8 mouse cellular contexts compared by ENCODE assay signal in the genomic region with DNA sequence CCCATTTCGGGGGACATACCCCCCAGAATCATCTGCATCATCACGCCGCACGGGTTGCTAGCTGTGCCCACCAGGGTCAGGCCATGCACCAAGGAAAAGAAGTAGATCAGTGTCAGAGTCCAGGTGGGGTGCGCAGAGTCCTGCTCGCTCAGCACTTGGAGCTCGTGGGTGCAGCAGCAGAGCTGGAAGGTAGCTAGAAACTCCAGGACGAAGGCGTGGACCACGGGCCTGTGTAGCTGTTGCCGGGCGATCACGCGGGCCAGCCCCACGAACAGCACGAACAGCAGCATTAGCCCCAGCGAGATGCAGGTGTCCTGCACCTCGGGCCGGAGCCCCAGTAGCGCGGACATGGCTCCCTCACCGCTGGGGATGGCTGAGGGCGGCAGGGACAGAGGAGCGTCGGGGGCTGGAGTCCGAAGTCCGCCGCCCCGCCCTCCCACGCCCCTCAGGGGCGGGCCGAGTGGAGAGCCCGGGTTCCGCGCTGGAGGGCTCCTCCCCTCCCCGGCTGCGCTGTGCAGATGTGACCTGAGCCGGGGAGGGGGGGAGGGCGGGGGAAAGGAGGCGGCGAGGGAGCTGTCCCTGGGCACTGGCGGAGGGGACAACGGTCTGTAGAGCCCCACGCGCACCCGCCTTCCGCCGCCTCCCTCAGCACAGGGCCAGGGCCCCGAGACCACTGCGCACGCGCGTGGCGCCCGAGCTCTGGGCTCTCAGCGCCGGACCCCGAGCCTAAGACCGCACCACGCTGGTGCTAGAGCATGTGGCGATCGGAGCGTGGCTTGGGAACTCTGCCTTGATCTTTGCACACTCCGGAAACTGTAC. TPM values are rescaled to one million over a fixed set of nuclear protein-coding genes. Genes with fewer than 3 reads are reported as not detected.
DNase-seq lines count a peak whose midpoint lies in the region; ATAC-seq and TF ChIP-seq lines count a peak whose summit lies in the region.

Gene Aqp11 (minus strand): TSS at position 652 of the 819 bp plus-strand sequence.

- peak within 1 kb of the TSS; percentile 94 for H3K4me2 ChIP-seq in embryonic facial prominence, embryonic 14.5 days (ENCODE audit: low read depth, low read length)
- H3K4me2 ChIP-seq in limb, embryonic 15.5 days = peak within 1 kb of the TSS; percentile 95
- H3K4me2 ChIP-seq in midbrain, postnatal 0 days (ENCODE audit: low read depth, low read length, poor library complexity, severe bottlenecking) = peak within 1 kb of the TSS; percentile 95

- H3K36me3 ChIP-seq in embryonic facial prominence, embryonic 14.5 days (ENCODE audit: control insufficient read depth, insufficient read depth, low read length) = no peaks in the 10 kb centered on the region
- no peaks in the 10 kb centered on the region for H3K36me3 ChIP-seq in limb, embryonic 15.5 days
- H3K36me3 ChIP-seq in midbrain, postnatal 0 days (ENCODE audit: insufficient read depth, low read length) = no peaks in the 10 kb centered on the region

- H3K4me1 ChIP-seq in bone marrow, adult 2 months (ENCODE audit: control insufficient read depth, insufficient read depth, low read length) = peaks cover 5% of the 10 kb centered on the region
- peaks cover 7% of the 10 kb centered on the region; the same call in 1 of the 2 replicates for H3K4me1 ChIP-seq in embryonic facial prominence, embryonic 14.5 days (ENCODE audit: control insufficient read depth, insufficient read depth, low read length)
- H3K4me1 ChIP-seq in limb, embryonic 15.5 days = peaks cover 12% of the 10 kb centered on the region
- H3K4me1 ChIP-seq in midbrain, postnatal 0 days (ENCODE audit: insufficient read depth, low read length) = no peaks in the 10 kb centered on the region

- peak within 1 kb of the TSS; percentile 87 for H3K4me3 ChIP-seq in bone marrow, adult 2 months (replicated peaks; ENCODE audit: control insufficient read depth, low read depth, low read length)
- H3K4me3 ChIP-seq in embryonic facial prominence, embryonic 14.5 days (ENCODE audit: low read depth, low read length) = peak within 1 kb of the TSS; percentile 56
- peak within 1 kb of the TSS; percentile 58 for H3K4me3 ChIP-seq in limb, embryonic 15.5 days
- peak within 1 kb of the TSS; percentile 73 for H3K4me3 ChIP-seq in midbrain, postnatal 0 days (ENCODE audit: low read depth, low read length)

- H3K27me3 ChIP-seq in embryonic facial prominence, embryonic 14.5 days (replicated peaks; ENCODE audit: control insufficient read depth, insufficient read depth, low read length) = no peaks in the 10 kb centered on the region
- peaks cover 5% of the 10 kb centered on the region; the same call in 1 of the 2 replicates for H3K27me3 ChIP-seq in limb, embryonic 15.5 days
- H3K27me3 ChIP-seq in midbrain, postnatal 0 days (ENCODE audit: insufficient read depth, low read length) = no peaks in the 10 kb centered on the region

- WGBS in bone marrow, adult 2 months = 1% methylated on average over 51 of the region's 64 CpGs
- WGBS in embryonic facial prominence, embryonic 14.5 days = under 1% methylated on average over 26 of the region's 64 CpGs
- under 1% methylated on average over 59 of the region's 64 CpGs for WGBS in limb, embryonic 15.5 days
- under 1% methylated on average over 49 of the region's 64 CpGs for WGBS in midbrain, postnatal 0 days

- H3K9ac ChIP-seq in embryonic facial prominence, embryonic 14.5 days (ENCODE audit: low read depth, low read length) = peak within 1 kb of the TSS; percentile 70
- peak within 1 kb of the TSS; percentile 41 for H3K9ac ChIP-seq in limb, embryonic 15.5 days
- peak within 1 kb of the TSS; percentile 79 for H3K9ac ChIP-seq in midbrain, postnatal 0 days (replicated peaks; ENCODE audit: low read length, poor library complexity, severe bottlenecking)

- no peak; the same call in 1 of the 2 replicates for TF ChIP-seq CTCF in bone marrow, adult 2 months (IDR thresholded peaks at IDR 0.05; ENCODE audit: control insufficient read depth, insufficient read depth, low read length)
- no peak for TF ChIP-seq CTCF in midbrain, postnatal 0 days (IDR thresholded peaks at IDR 0.05)

- no peaks in the 10 kb centered on the region for H3K9me3 ChIP-seq in embryonic facial prominence, embryonic 14.5 days (ENCODE audit: control insufficient read depth, low read length)
- H3K9me3 ChIP-seq in limb, embryonic 15.5 days = no peaks in the 10 kb centered on the region
- H3K9me3 ChIP-seq in midbrain, postnatal 0 days (ENCODE audit: low read length) = no peaks in the 10 kb centered on the region

- DNase-seq in A20 (ENCODE audit: low read depth, low spot score) = peak; percentile 90
- DNase-seq in embryonic facial prominence, embryonic 14.5 days (ENCODE audit: low spot score) = peak; percentile 90
- peak; percentile 85 for DNase-seq in heart, adult 8-10 months (ENCODE audit: low spot score)
- peak; percentile 90 to 91 for DNase-seq in kidney, adult 8-10 months
- peak; percentile 81 for DNase-seq in midbrain, postnatal 0 days (ENCODE audit: low spot score)
- peak; percentile 69 to 70 for DNase-seq in spleen, postnatal 14 days (ENCODE audit: low spot score in 2 of 2)

- H3K27ac ChIP-seq in bone marrow, adult 2 months (ENCODE audit: control insufficient read depth, insufficient read depth, low read depth, low read length, poor library complexity) = peak within 1 kb of the TSS; percentile 56; the same call in 1 of the 2 replicates
- H3K27ac ChIP-seq in embryonic facial prominence, embryonic 14.5 days (replicated peaks; ENCODE audit: low read depth, low read length) = no peak within 1 kb of the TSS
- no peak within 1 kb of the TSS; the same call in 1 of the 2 replicates for H3K27ac ChIP-seq in limb, embryonic 15.5 days
- no peak within 1 kb of the TSS for H3K27ac ChIP-seq in midbrain, postnatal 0 days (ENCODE audit: low read depth, low read length)

- TF ChIP-seq POLR2A in bone marrow, adult 2 months (IDR thresholded peaks at IDR 0.05; ENCODE audit: borderline replicate concordance, control insufficient read depth, low read depth, low read length) = peak; percentile 30; the same call in 1 of the 2 replicates

- ATAC-seq in embryonic facial prominence, embryonic 14.5 days (ENCODE audit: low read depth) = peak; percentile 96
- ATAC-seq in limb, embryonic 15.5 days (ENCODE audit: insufficient number of reproducible peaks, low FRiP score, low TSS enrichment, low read depth) = peak; percentile 92
- peak; percentile 90 for ATAC-seq in midbrain, postnatal 0 days (ENCODE audit: low FRiP score)

RNA-seq across cellular contexts. Expression of gene Aqp11, which starts in this region (rescaled TPM):
- polyA plus RNA-seq in bone marrow, adult 2 months (2011; ENCODE audit: insufficient read depth, insufficient read length, low replicate concordance, missing spikeins) = 3.1 TPM in 2 replicates
- 4.4 and 4.7 TPM in 2 replicates for polyA plus RNA-seq in embryonic facial prominence, embryonic 14.5 days (2014; fragmentation: Nextera tagmentation; extraction: Ambion mirVana)
- total RNA-seq in heart, adult 8-10 months (2022) = 1 to 10 TPM in 3 of 4 experiments, under 1 TPM in 1; 0.98 to 2.4 (median 2.0) TPM
- 2.5 and 3.6 TPM in 2 replicates for polyA plus RNA-seq in limb, embryonic 15.5 days (2015; fragmentation: Nextera tagmentation; extraction: Ambion mirVana)
- total RNA-seq in midbrain, postnatal 0 days (2014; rRNA removed) = 13.5 and 13.7 TPM in 2 replicates
- 24.0 and 25.4 TPM in 2 replicates for polyA plus RNA-seq in midbrain, postnatal 0 days (2015; fragmentation: Nextera tagmentation; extraction: Ambion mirVana)
